26 mouse cellular contexts compared by ENCODE assay signal in genomic region chr5:99482524-99482923, GRCm38 (mm10).
DNase-seq lines count a peak whose midpoint lies in the region; ATAC-seq and TF ChIP-seq lines count a peak whose summit lies in the region.
"Had no signal": no experiment of that assay in that cellular context is flagged by ENCODE, and none has a peak within 500 bp of the region (broad histone marks: within the 10 kb centered on the region; RNA-seq: fewer than 3 reads in every experiment).

No protein-coding gene starts in this region.

- H3K27me3 ChIP-seq in liver, embryonic 12.5 days (replicated peaks), result no peaks in the 10 kb centered on the region
- no peaks in the 10 kb centered on the region for H3K27me3 ChIP-seq in liver, postnatal 0 days (ENCODE audit: insufficient read depth, low read length)
- H3K27me3 ChIP-seq in lung, postnatal 0 days (replicated peaks; ENCODE audit: insufficient read depth, low read length), result no peaks in the 10 kb centered on the region

- peak; percentile 81 for DNase-seq in heart, adult 11 months
- no peak for DNase-seq in heart, postnatal 10 days
- DNase-seq in liver, postnatal 0 days, result no peak
- DNase-seq in lung, postnatal 0 days (ENCODE audit: low spot score), result no peak
- DNase-seq in adrenal gland, adult 8-10 months, result no peak
- DNase-seq in kidney, postnatal 36 days, result no peak
- DNase-seq: adrenal gland, adult 2 months; cerebellum, adult 11 months; cerebellum, adult 9-10 months; cerebellum, postnatal 36 days; gastrocnemius, postnatal 10 days; kidney, adult 8-10 months; kidney, postnatal 10 days; layer of hippocampus, adult 9-11 months; lung, adult 2 months; thymus, postnatal 4 days had no signal

- H3K27ac ChIP-seq in liver, embryonic 12.5 days, result no peak overlapping the region
- H3K27ac ChIP-seq in liver, postnatal 0 days (ENCODE audit: low read depth), result no peak overlapping the region
- no peak overlapping the region for H3K27ac ChIP-seq in lung, postnatal 0 days (ENCODE audit: low read length)
- H3K27ac ChIP-seq: forebrain, embryonic 10.5 days; hindbrain, embryonic 12.5 days; limb, embryonic 13.5 days; midbrain, embryonic 12.5 days; neural tube, embryonic 12.5 days had no signal

- no peaks in the 10 kb centered on the region for H3K36me3 ChIP-seq in liver, embryonic 12.5 days
- no peaks in the 10 kb centered on the region for H3K36me3 ChIP-seq in liver, postnatal 0 days (replicated peaks; ENCODE audit: insufficient read depth, low read length)
- no peaks in the 10 kb centered on the region for H3K36me3 ChIP-seq in lung, postnatal 0 days (ENCODE audit: insufficient read depth, low read length)
- H3K36me3 ChIP-seq: forebrain, embryonic 10.5 days; hindbrain, embryonic 12.5 days; limb, embryonic 13.5 days; midbrain, embryonic 12.5 days; neural tube, embryonic 12.5 days had no signal

- H3K4me2 ChIP-seq in liver, embryonic 12.5 days, result no peak overlapping the region
- H3K4me2 ChIP-seq in liver, postnatal 0 days (ENCODE audit: low read depth, low read length), result no peak overlapping the region
- H3K4me2 ChIP-seq in lung, postnatal 0 days (replicated peaks; ENCODE audit: low read depth, low read length), result no peak overlapping the region
- H3K4me2 ChIP-seq: hindbrain, embryonic 12.5 days; limb, embryonic 13.5 days; midbrain, embryonic 12.5 days; neural tube, embryonic 12.5 days had no signal

- H3K4me3 ChIP-seq in liver, embryonic 12.5 days, result no peak overlapping the region
- H3K4me3 ChIP-seq in liver, postnatal 0 days (ENCODE audit: low read depth, low read length), result no peak overlapping the region
- H3K4me3 ChIP-seq in lung, postnatal 0 days (ENCODE audit: low read depth, low read length), result no peak overlapping the region
- H3K4me3 ChIP-seq: forebrain, embryonic 10.5 days; hindbrain, embryonic 12.5 days; limb, embryonic 13.5 days; midbrain, embryonic 12.5 days; myocyte; neural tube, embryonic 12.5 days had no signal

- no peak for TF ChIP-seq CTCF in liver, postnatal 0 days (IDR thresholded peaks at IDR 0.05; ENCODE audit: low read depth)
- TF ChIP-seq CTCF in lung, postnatal 0 days (IDR thresholded peaks at IDR 0.05), result no peak

- intact Hi-C loops in heart, postnatal 10 days (cut with DNase I), result no loop called here

- no peaks in the 10 kb centered on the region for H3K9me3 ChIP-seq in liver, embryonic 12.5 days (replicated peaks)
- no peaks in the 10 kb centered on the region for H3K9me3 ChIP-seq in liver, postnatal 0 days (ENCODE audit: low read length)
- no peaks in the 10 kb centered on the region for H3K9me3 ChIP-seq in lung, postnatal 0 days (ENCODE audit: low read length)
- H3K9me3 ChIP-seq: forebrain, embryonic 10.5 days; hindbrain, embryonic 12.5 days; limb, embryonic 13.5 days; midbrain, embryonic 12.5 days; neural tube, embryonic 12.5 days had no signal

- H3K9ac ChIP-seq in liver, embryonic 12.5 days, result no peak overlapping the region
- no peak overlapping the region for H3K9ac ChIP-seq in liver, postnatal 0 days (replicated peaks)
- H3K9ac ChIP-seq in lung, postnatal 0 days (replicated peaks; ENCODE audit: low read depth), result no peak overlapping the region
- H3K9ac ChIP-seq: hindbrain, embryonic 12.5 days; limb, embryonic 13.5 days; midbrain, embryonic 12.5 days; neural tube, embryonic 12.5 days had no signal

- 0 out of 2 replicates have a peak, but pooled peaks have one; percentile 45 for ATAC-seq in erythroblast, adult 5-6 weeks (replicated peaks; ENCODE audit: low FRiP score, poor library complexity, severe bottlenecking)
- ATAC-seq in liver, embryonic 12.5 days, result peak; percentile 76
- ATAC-seq in liver, postnatal 0 days, result peak; percentile 65
- no peak for ATAC-seq in lung, postnatal 0 days
- ATAC-seq: activated CD4-positive, CD25-positive, alpha-beta regulatory T cell, adult 4 months; intestine, embryonic 16.5 days had no signal

- H3K4me1 ChIP-seq in liver, embryonic 12.5 days, result peaks cover 39% of the 10 kb centered on the region
- H3K4me1 ChIP-seq in liver, postnatal 0 days (ENCODE audit: insufficient read depth), result peaks cover 17% of the 10 kb centered on the region
- peaks cover 13% of the 10 kb centered on the region; the same call in 1 of the 2 replicates for H3K4me1 ChIP-seq in lung, postnatal 0 days (ENCODE audit: insufficient read depth, low read depth, low read length)

- TF ChIP-seq EP300 in liver, postnatal 0 days (IDR thresholded peaks at IDR 0.05; ENCODE audit: low read depth), result peak; percentile 82
- TF ChIP-seq EP300 in lung, postnatal 0 days (IDR thresholded peaks at IDR 0.05), result no peak

- 37% methylated on average over 5 of the region's 6 CpGs for WGBS in liver, embryonic 12.5 days (ENCODE audit: insufficient replicate concordance)
- WGBS in liver, postnatal 0 days (ENCODE audit: insufficient replicate concordance), result 56% methylated on average over 6 of the region's 6 CpGs
- 92% methylated on average over 6 of the region's 6 CpGs for WGBS in lung, postnatal 0 days
